Mouse (Mus musculus) bone marrow, adult 2 months (tissue): Measurements from ENCODE around the gene Nudt8. TPM values are rescaled to one million over a fixed set of nuclear protein-coding genes. Genes with fewer than 3 reads are reported as not detected.
"Not testable (repeated sequence)": the region's sequence is repeated elsewhere in the genome, so short reads cannot be mapped to it uniquely, and the experiment has no call there.

Source experiments
- H3K27ac ChIP-seq: fragments of 200-500 bp; 2 replicates; pipeline ENCODE4 v1.5.1; 2012; ENCODE audit warnings: low read depth, mild to moderate bottlenecking, control low read depth, inconsistent platforms, low read length; ENCODE audit not compliant: control insufficient read depth, poor library complexity, insufficient read depth
- H3K4me1 ChIP-seq: fragments of 200-500 bp; 2 replicates; pipeline ENCODE4 v1.6.1; 2011; ENCODE audit warnings: low read length; ENCODE audit not compliant: control insufficient read depth, insufficient read depth
- H3K4me3 ChIP-seq: fragments of 200-500 bp; replicated peaks from 2 replicates; pipeline ENCODE3; 2011; ENCODE audit warnings: mild to moderate bottlenecking, low read depth, low read length, control low read depth; ENCODE audit not compliant: control insufficient read depth
- CTCF ChIP-seq: fragments of 200-500 bp; IDR thresholded peaks from 2 replicates; pipeline ENCODE4 v1.5.1; 2011; ENCODE audit warnings: low read length, control low read depth; ENCODE audit not compliant: control insufficient read depth, insufficient read depth
- POLR2A ChIP-seq: fragments of 200-500 bp; IDR thresholded peaks from 2 replicates; pipeline ENCODE4 v1.6.1; 2011; ENCODE audit warnings: low read depth, mild to moderate bottlenecking, control low read depth, low read length, borderline replicate concordance; ENCODE audit not compliant: control insufficient read depth
- WGBS: fragments of 180-500 bp; shearing (Covaris S2); methylation state at CpG from one replicate; pipeline ENCODE4 v1.1.7; 2018; 5-methylcytosine and 5-hydroxymethylcytosine counted together
- polyA plus RNA-seq: library from polyadenylated mRNA; stranded (reverse); fragments of >200 nt; gene quantifications from 2 replicates; pipeline ENCODE4 v1.2.4, GENCODE M21; 2011; ENCODE audit warnings: low replicate concordance; ENCODE audit not compliant: missing spikeins, insufficient read depth, insufficient read length

The Nudt8 gene
- polyA plus RNA-seq, 1 experiment, result 18.1 TPM

- Histone ChIP-seq H3K4me3 (no peak overlapping the region), H3K27ac (no peak overlapping the region), H3K4me1 (peaks cover 2% of the 10 kb centered on the region; the same call in 1 of the 2 replicates)
- 72% methylated on average over 5 of the region's 5 CpGs for WGBS
- TF ChIP-seq POLR2A (no peak), CTCF (no peak)
Observed at GRCm38 (mm10) chr19:3960211-3960610, 40.2 kb upstream of the Nudt8 start.

- H3K4me1 ChIP-seq, H3K4me3 ChIP-seq, H3K27ac ChIP-seq: not testable (repeated sequence)
- WGBS, result 85% methylated on average over 6 of the region's 6 CpGs
Observed at GRCm38 (mm10) chr19:3961805-3962204, 38.6 kb upstream of the Nudt8 start.

GRCm38 (mm10) chr19:3962469-3962868 lies 37.9 kb upstream of the Nudt8 start:
- Histone ChIP-seq H3K27ac (no peak overlapping the region), H3K4me1 (peaks cover 1% of the 10 kb centered on the region; the same call in 1 of the 2 replicates), H3K4me3 (no peak overlapping the region)
- WGBS, result 26% methylated on average over 2 of the region's 2 CpGs
- TF ChIP-seq CTCF, result peak; percentile 34; the same call in 1 of the 2 replicates
- TF ChIP-seq POLR2A, result no peak

- Histone ChIP-seq H3K27ac (peak overlapping the region; percentile 34; the same call in 1 of the 2 replicates), H3K4me3 (no peak overlapping the region), H3K4me1 (peaks cover 1% of the 10 kb centered on the region; the same call in 1 of the 2 replicates)
- peak; percentile 28 for TF ChIP-seq CTCF
- TF ChIP-seq POLR2A, result no peak
- 59% methylated on average over 4 of the region's 4 CpGs for WGBS
Observed at GRCm38 (mm10) chr19:3964030-3964429, 36.4 kb upstream of the Nudt8 start.

GRCm38 (mm10) chr19:3966330-3967075 lies 33.9 kb upstream of the Nudt8 start:
- H3K4me3 ChIP-seq, result no peak overlapping the region
- 0 out of 2 replicates have a peak, but pooled peaks have one; percentile 15 for TF ChIP-seq CTCF
- TF ChIP-seq POLR2A, result no peak
- peaks cover 1% of the 10 kb centered on the region; the same call in 1 of the 2 replicates for H3K4me1 ChIP-seq
- H3K27ac ChIP-seq, result peak overlapping the region; percentile 26; the same call in 1 of the 2 replicates
- WGBS, result 75% methylated on average over 11 of the region's 11 CpGs

GRCm38 (mm10) chr19:3967258-3967657 lies 33.1 kb upstream of the Nudt8 start:
- Histone ChIP-seq H3K4me1 (peaks cover 1% of the 10 kb centered on the region; the same call in 1 of the 2 replicates), H3K27ac (peak overlapping the region; percentile 26; the same call in 1 of the 2 replicates), H3K4me3 (no peak overlapping the region)
- TF ChIP-seq POLR2A, result no peak
- no peak for TF ChIP-seq CTCF
- WGBS, result 28% methylated on average over 3 of the region's 3 CpGs

- TF ChIP-seq POLR2A (no peak), CTCF (no peak)
- Histone ChIP-seq H3K4me1 (no peaks in the 10 kb centered on the region; the same call in 1 of the 2 replicates), H3K27ac (no peak within 1 kb of the TSS), H3K4me3 (peak within 1 kb of the TSS; percentile 8)
- 67% methylated on average over 9 of the region's 9 CpGs for WGBS
Observed at GRCm38 (mm10) chr19:3972229-3972628, 28.2 kb upstream of the Nudt8 start, which contains the start of gene Aldh3b2. Gene Aldh3b2, plus strand, starts transcription at chr19:3972328.

- H3K4me3 ChIP-seq, H3K27ac ChIP-seq, H3K4me1 ChIP-seq: not testable (repeated sequence)
- 88% methylated on average over 6 of the region's 6 CpGs for WGBS
Observed at GRCm38 (mm10) chr19:3974608-3975007, 25.8 kb upstream of the Nudt8 start.

GRCm38 (mm10) chr19:3975866-3976265 lies 24.5 kb upstream of the Nudt8 start:
- WGBS, result 80% methylated on average over 2 of the region's 2 CpGs
- H3K4me1 ChIP-seq, result no peaks in the 10 kb centered on the region; the same call in 1 of the 2 replicates
- H3K4me3 ChIP-seq, result no peak overlapping the region

More at GRCm38 (mm10) chr19:3975866-3976265, 24.5 kb upstream of the Nudt8 start:
- no peak overlapping the region for H3K27ac ChIP-seq
- TF ChIP-seq POLR2A, result no peak
- no peak for TF ChIP-seq CTCF
